Mouse (Mus musculus): ENCODE results near the gene Sbno1. TPM values are rescaled to one million over a fixed set of nuclear protein-coding genes. Genes with fewer than 3 reads are reported as not detected.

Sbno1 gene
- polyA plus RNA-seq (2017; shearing (Covaris generic)) = 98.9 TPM

GRCm38 (mm10) chr5:124425412-124426259 lies at the start of gene Sbno1:
Sbno1 (minus strand) TSS chr5:124426001.

GRCm38 (mm10) chr5:124439447-124440093 lies 13.8 kb upstream of the Sbno1 start, which contains the start of gene Kmt5a:
Kmt5a (plus strand) TSS chr5:124439930.

DNA sequence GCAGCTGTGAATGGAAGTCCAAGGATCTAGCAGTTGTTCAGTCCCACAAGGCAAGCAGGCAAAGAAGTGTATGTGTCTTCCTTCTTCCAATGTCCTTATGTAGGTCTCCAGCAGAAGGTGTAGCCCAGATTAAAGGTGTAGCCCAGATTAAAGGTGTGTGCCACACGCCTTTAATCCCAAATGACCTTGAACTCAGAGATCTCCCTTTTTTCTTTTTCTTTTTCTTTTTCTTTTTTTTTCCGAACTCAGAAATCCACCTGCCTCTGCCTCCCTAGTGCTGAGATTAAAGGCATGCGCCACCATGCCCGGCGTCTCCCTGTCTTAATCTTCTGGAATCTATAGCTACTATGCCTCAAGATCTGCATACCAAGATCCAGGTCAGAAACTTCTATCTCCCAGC lies 62.8 kb downstream of the Sbno1 start, which contains the start of gene Cdk2ap1:
Gene Cdk2ap1 (minus strand): TSS at position 101 of the 400 bp plus-strand sequence.

GRCm38 (mm10) chr5:124327510-124328364 lies 98.1 kb downstream of the Sbno1 start, which contains the start of the genes Mphosph9 and 2810006K23Rik:
Mphosph9 (minus strand) TSS chr5:124327972.
2810006K23Rik (plus strand) TSS chr5:124328089.

Other genes starting within 250 kb of the Sbno1 start
- gene Pitpnm2, start 176.2 kb downstream of the Sbno1 start, polyA plus RNA-seq (2017; shearing (Covaris generic)) = 6.6 TPM
- 17.5 TPM for gene Mphosph9, start 98.0 kb downstream of the Sbno1 start, polyA plus RNA-seq (2017; shearing (Covaris generic))
- gene 2810006K23Rik, start 97.9 kb downstream of the Sbno1 start, polyA plus RNA-seq (2017; shearing (Covaris generic)) = 5.5 TPM
- 117 TPM for gene Cdk2ap1, start 62.9 kb downstream of the Sbno1 start, polyA plus RNA-seq (2017; shearing (Covaris generic))
- gene Kmt5a, start 13.9 kb upstream of the Sbno1 start, polyA plus RNA-seq (2017; shearing (Covaris generic)) = 71.8 TPM
- 112 TPM for gene Rilpl2, start 52.4 kb upstream of the Sbno1 start, polyA plus RNA-seq (2017; shearing (Covaris generic))
- 9.0 TPM for gene Snrnp35, start 57.1 kb upstream of the Sbno1 start, polyA plus RNA-seq (2017; shearing (Covaris generic))
- 3.9 TPM for gene Rilpl1, start 105.4 kb upstream of the Sbno1 start, polyA plus RNA-seq (2017; shearing (Covaris generic))
- 614 TPM for gene Tmed2, start 114.7 kb upstream of the Sbno1 start, polyA plus RNA-seq (2017; shearing (Covaris generic))
- 14.6 TPM for gene Ddx55, start 126.9 kb upstream of the Sbno1 start, polyA plus RNA-seq (2017; shearing (Covaris generic))
- 21.1 TPM for gene Eif2b1, start 153.1 kb upstream of the Sbno1 start, polyA plus RNA-seq (2017; shearing (Covaris generic))
- 19.6 TPM for gene Gtf2h3, start 153.1 kb upstream of the Sbno1 start, polyA plus RNA-seq (2017; shearing (Covaris generic))
- 83.5 TPM for gene Atp6v0a2, start 202.6 kb upstream of the Sbno1 start, polyA plus RNA-seq (2017; shearing (Covaris generic))